Mouse (Mus musculus): ENCODE data around the gene Olfr983.

The Olfr983 gene

GRCm38 (mm10) chr9:40093495-40093894 is at the start of gene Olfr983:
Gene Olfr983, minus strand, starts transcription at chr9:40093595.
- CTCF ChIA-PET = no interaction called here

GRCm38 (mm10) chr9:40141544-40141943 is 48.1 kb upstream of the Olfr983 start:
- CTCF ChIA-PET = no interaction called here

- CTCF ChIA-PET = no interaction called here
These were observed 46.1 kb upstream of the Olfr983 start for GRCm38 (mm10) chr9:40139484-40139883.

- CTCF ChIA-PET = no interaction called here
These were observed 43.7 kb upstream of the Olfr983 start for GRCm38 (mm10) chr9:40136987-40137688.

- CTCF ChIA-PET = no interaction called here
These were observed 37.2 kb upstream of the Olfr983 start for GRCm38 (mm10) chr9:40130556-40130955.

GRCm38 (mm10) chr9:40130084-40130483 is 36.7 kb upstream of the Olfr983 start, which contains the start of gene Olfr985:
Gene Olfr985, minus strand, starts transcription at chr9:40130184.
- CTCF ChIA-PET = no interaction called here

- CTCF ChIA-PET = no interaction called here
These were observed 23.9 kb upstream of the Olfr983 start for GRCm38 (mm10) chr9:40117287-40117659.

- CTCF ChIA-PET = no interaction called here
These were observed 23.4 kb upstream of the Olfr983 start for GRCm38 (mm10) chr9:40116645-40117286.

- CTCF ChIA-PET = no interaction called here
These were observed 20.7 kb upstream of the Olfr983 start, which contains the start of gene Olfr984 for GRCm38 (mm10) chr9:40114106-40114505. Gene Olfr984, minus strand, starts transcription at chr9:40114206.

- CTCF ChIA-PET = no interaction called here
These were observed 1.4 kb upstream of the Olfr983 start for GRCm38 (mm10) chr9:40094769-40095168.

GRCm38 (mm10) chr9:40073529-40073928 is 19.9 kb downstream of the Olfr983 start, which contains the start of gene Olfr982:
Gene Olfr982, plus strand, starts transcription at chr9:40073829.
- CTCF ChIA-PET = no interaction called here

GRCm38 (mm10) chr9:40050138-40050537 is 43.3 kb downstream of the Olfr983 start:
- CTCF ChIA-PET = no interaction called here

Data from spleen, embryonic (tissue).